Mouse (Mus musculus) A20 (cell line): Measurements from ENCODE around the gene Eef2.
"Not testable (repeated sequence)": the region's sequence is repeated elsewhere in the genome, so short reads cannot be mapped to it uniquely, and the experiment has no call there.

Experiments
- DNase-seq: peaks from one replicate; pipeline ENCODE4 v3.0.0-alpha.2; 2011; ENCODE audit warnings: low read depth, low spot score

Gene Eef2

GRCm38 (mm10) chr10:81179451-81180342 lies 3.3 kb downstream of the Eef2 start:
- DNase-seq: no peak

- DNase-seq: no peak
These were observed 4.5 kb downstream of the Eef2 start for GRCm38 (mm10) chr10:81180946-81181345.

- not testable (repeated sequence) for DNase-seq
These were observed 5.4 kb downstream of the Eef2 start for GRCm38 (mm10) chr10:81181860-81182259.

GRCm38 (mm10) chr10:81182336-81183333 lies 6.2 kb downstream of the Eef2 start, which contains the start of gene Dapk3:
Dapk3 (plus strand) TSS chr10:81183005.
- DNase-seq: peak; percentile 100

GRCm38 (mm10) chr10:81183805-81184204 lies 7.4 kb downstream of the Eef2 start, which contains the start of gene 4930442H23Rik:
4930442H23Rik (minus strand) TSS chr10:81183849.
- no peak for DNase-seq

- no peak for DNase-seq
These were observed 8.3 kb downstream of the Eef2 start for GRCm38 (mm10) chr10:81184765-81185164.

GRCm38 (mm10) chr10:81187161-81187560 lies 10.7 kb downstream of the Eef2 start:
- no peak for DNase-seq

GRCm38 (mm10) chr10:81189821-81190220 lies 13.4 kb downstream of the Eef2 start:
- DNase-seq: no peak

GRCm38 (mm10) chr10:81190236-81190911 lies 13.9 kb downstream of the Eef2 start:
- peak; percentile 69 for DNase-seq

GRCm38 (mm10) chr10:81190912-81191321 lies 14.5 kb downstream of the Eef2 start:
- DNase-seq: peak; percentile 62

GRCm38 (mm10) chr10:81191342-81191982 lies 15.0 kb downstream of the Eef2 start:
- no peak for DNase-seq

- DNase-seq: peak; percentile 96
These were observed 16.0 kb downstream of the Eef2 start for GRCm38 (mm10) chr10:81192270-81192967.

GRCm38 (mm10) chr10:81192968-81193501 lies 16.6 kb downstream of the Eef2 start:
- peak; percentile 80 for DNase-seq

GRCm38 (mm10) chr10:81193991-81194774 lies 17.8 kb downstream of the Eef2 start:
- DNase-seq: peak; percentile 95

- peak; percentile 57 for DNase-seq
These were observed 18.9 kb downstream of the Eef2 start for GRCm38 (mm10) chr10:81195300-81195699.

GRCm38 (mm10) chr10:81196470-81197065 lies 20.1 kb downstream of the Eef2 start:
- DNase-seq: no peak

GRCm38 (mm10) chr10:81197305-81197704 lies 20.9 kb downstream of the Eef2 start:
- no peak for DNase-seq

- peak; percentile 73 for DNase-seq
These were observed 21.8 kb downstream of the Eef2 start for GRCm38 (mm10) chr10:81198230-81198629.

GRCm38 (mm10) chr10:81198990-81199389 lies 22.6 kb downstream of the Eef2 start:
- DNase-seq: no peak
